Mouse (Mus musculus) MEL (cell line): ENCODE measurements around the gene Maml1. TPM values are rescaled to one million over a fixed set of nuclear protein-coding genes. Genes with fewer than 3 reads are reported as not detected.

Experiments
- polyA plus RNA-seq, 2 experiments: library from polyadenylated mRNA; stranded (reverse) in 1 of 2; unstranded in 1 of 2; fragments of >175 nt in 1 of 2; fragments of >200 nt in 1 of 2; gene quantifications; 2 replicates each; pipeline versions ENCODE4 v1.2.1 to v1.2.4; 2012; ENCODE audit warnings: low replicate concordance in 2 of 2, low read depth in 1 of 2; ENCODE audit not compliant: insufficient read length in 2 of 2, insufficient read depth in 1 of 2, missing spikeins in 1 of 2
- total RNA-seq: library from RNA; depleted of rRNA; stranded (reverse); fragments of 300-350 nt; gene quantifications from 2 replicates; pipeline ENCODE4 v1.2.3, GENCODE M21; 2012; rRNA removed

Gene Maml1
- total and polyA plus RNA-seq, 3 experiments: 3.8 to 12.6 TPM; not detected in 1

Other genes with a start within 250 kb of the Maml1 start
- 17.7 and 18.6 TPM in 2 replicates for gene Tbc1d9b, start 160.9 kb downstream of the Maml1 start, total RNA-seq
- 10 to 100 TPM in 1 of 2 experiments, not detected in 1; 32.5 TPM for gene Tbc1d9b, start 160.9 kb downstream of the Maml1 start, polyA plus RNA-seq
- gene Mrnip, start 117.9 kb downstream of the Maml1 start, total RNA-seq: 10.6 and 12.1 TPM in 2 replicates
- gene Mrnip, start 117.9 kb downstream of the Maml1 start, polyA plus RNA-seq: 1 to 10 TPM in 1 of 2 experiments, not detected in 1; 8.6 TPM
- 223 and 240 TPM in 2 replicates for gene Sqstm1, start 81.5 kb downstream of the Maml1 start, total RNA-seq
- gene Sqstm1, start 81.5 kb downstream of the Maml1 start, polyA plus RNA-seq: 100 to 1,000 TPM in 1 of 2 experiments, not detected in 1; 187 TPM
- gene Mgat4b, start 81.4 kb downstream of the Maml1 start, total RNA-seq: 22.3 and 33.7 TPM in 2 replicates
- 10 to 100 TPM in 1 of 2 experiments, not detected in 1; 69.4 TPM for gene Mgat4b, start 81.4 kb downstream of the Maml1 start, polyA plus RNA-seq
- 1.6 and 3.1 TPM in 2 replicates for gene Ltc4s, start 53.7 kb downstream of the Maml1 start, total RNA-seq
- 1 to 10 TPM in 1 of 2 experiments, not detected in 1; 3.4 TPM for gene Ltc4s, start 53.7 kb downstream of the Maml1 start, polyA plus RNA-seq
- gene Canx, start 33.4 kb upstream of the Maml1 start, total RNA-seq: 785 and 867 TPM in 2 replicates
- 100 to 1,000 TPM; 390 to 464 TPM for gene Canx, start 33.4 kb upstream of the Maml1 start, polyA plus RNA-seq
- gene Cby3, start 62.2 kb upstream of the Maml1 start, total RNA-seq: 0.23 and 0.42 TPM in 2 replicates
- gene Cby3, start 62.2 kb upstream of the Maml1 start, polyA plus RNA-seq: under 1 TPM in 1 of 2 experiments, not detected in 1; 0.31 TPM
- gene Hnrnph1, start 84.7 kb upstream of the Maml1 start, total RNA-seq: 227 and 232 TPM in 2 replicates
- 100 to 1,000 TPM; 425 to 552 TPM for gene Hnrnph1, start 84.7 kb upstream of the Maml1 start, polyA plus RNA-seq
- gene Rufy1, start 138.8 kb upstream of the Maml1 start, total RNA-seq: 13.8 and 18.4 TPM in 2 replicates
- 10 to 100 TPM in 1 of 2 experiments, not detected in 1; 17.8 TPM for gene Rufy1, start 138.8 kb upstream of the Maml1 start, polyA plus RNA-seq